Mouse (Mus musculus): ENCODE data around the gene Srm. TPM values are rescaled to one million over a fixed set of nuclear protein-coding genes. Genes with fewer than 3 reads are reported as not detected.

Gene Srm
- polyA plus RNA-seq, 1 experiment: 98.7 TPM

GRCm38 (mm10) chr4:148625756-148626622, 34.7 kb downstream of the Srm start:
- H3K36me3 ChIP-seq (ENCODE audit: control insufficient read depth, insufficient read depth, low read length): peaks cover 39% of the 10 kb centered on the region
- under 1% methylated on average over 57 of the region's 57 CpGs for WGBS
- H3K4me3 ChIP-seq (ENCODE audit: control insufficient read depth, insufficient read depth, low read length): peak overlapping the region; percentile 94
- peak; percentile 37 for DNase-seq
- H3K27ac ChIP-seq (ENCODE audit: control insufficient read depth, insufficient read depth, low read length): peak overlapping the region; percentile 87
- H3K27me3 ChIP-seq (ENCODE audit: control insufficient read depth, insufficient read depth, low read length): no peaks in the 10 kb centered on the region
- TF ChIP-seq CTCF (IDR thresholded peaks at IDR 0.05; ENCODE audit: borderline replicate concordance, control insufficient read depth, extremely low read depth, insufficient read depth, low read length, poor library complexity): no peak
- TF ChIP-seq POLR2A (IDR thresholded peaks at IDR 0.05; ENCODE audit: control insufficient read depth, extremely low read depth, insufficient read depth, low read length, poor library complexity): no peak
- peaks cover 6% of the 10 kb centered on the region for H3K4me1 ChIP-seq (replicated peaks; ENCODE audit: control insufficient read depth, insufficient read depth, low read length)

GRCm38 (mm10) chr4:148626623-148627185, 35.4 kb downstream of the Srm start, which contains the start of gene Tardbp:
Gene Tardbp (minus strand): TSS chr4:148627019.
- Histone ChIP-seq H3K4me1 (replicated peaks; ENCODE audit: control insufficient read depth, insufficient read depth, low read length) (peaks cover 6% of the 10 kb centered on the region), H3K27me3 (ENCODE audit: control insufficient read depth, insufficient read depth, low read length) (no peaks in the 10 kb centered on the region), H3K4me3 (ENCODE audit: control insufficient read depth, insufficient read depth, low read length) (peak within 1 kb of the TSS; percentile 94), H3K27ac (ENCODE audit: control insufficient read depth, insufficient read depth, low read length) (peak within 1 kb of the TSS; percentile 87), H3K36me3 (ENCODE audit: control insufficient read depth, insufficient read depth, low read length) (peaks cover 32% of the 10 kb centered on the region)
- peak; percentile 97 for TF ChIP-seq POLR2A (IDR thresholded peaks at IDR 0.05; ENCODE audit: control insufficient read depth, extremely low read depth, insufficient read depth, low read length, poor library complexity)
- TF ChIP-seq CTCF (IDR thresholded peaks at IDR 0.05; ENCODE audit: borderline replicate concordance, control insufficient read depth, extremely low read depth, insufficient read depth, low read length, poor library complexity): no peak
- under 1% methylated on average over 51 of the region's 51 CpGs for WGBS
- peak; percentile 97 for DNase-seq

GRCm38 (mm10) chr4:148627246-148627645, 35.9 kb downstream of the Srm start:
- H3K4me3 ChIP-seq (ENCODE audit: control insufficient read depth, insufficient read depth, low read length): no peak overlapping the region

GRCm38 (mm10) chr4:148632013-148632692, 40.9 kb downstream of the Srm start:
- no peak for DNase-seq
- TF ChIP-seq POLR2A (IDR thresholded peaks at IDR 0.05; ENCODE audit: control insufficient read depth, extremely low read depth, insufficient read depth, low read length, poor library complexity) (no peak), CTCF (IDR thresholded peaks at IDR 0.05; ENCODE audit: borderline replicate concordance, control insufficient read depth, extremely low read depth, insufficient read depth, low read length, poor library complexity) (no peak)
- Histone ChIP-seq H3K27ac (ENCODE audit: control insufficient read depth, insufficient read depth, low read length) (no peak overlapping the region), H3K4me1 (replicated peaks; ENCODE audit: control insufficient read depth, insufficient read depth, low read length) (no peaks in the 10 kb centered on the region; the same call in 1 of the 2 replicates), H3K27me3 (ENCODE audit: control insufficient read depth, insufficient read depth, low read length) (no peaks in the 10 kb centered on the region), H3K4me3 (ENCODE audit: control insufficient read depth, insufficient read depth, low read length) (no peak overlapping the region), H3K36me3 (ENCODE audit: control insufficient read depth, insufficient read depth, low read length) (no peaks in the 10 kb centered on the region)
- WGBS: 89% methylated on average over 3 of the region's 3 CpGs

More at GRCm38 (mm10) chr4:148627246-148627645, 35.9 kb downstream of the Srm start:
- peaks cover 26% of the 10 kb centered on the region for H3K36me3 ChIP-seq (ENCODE audit: control insufficient read depth, insufficient read depth, low read length)
- TF ChIP-seq CTCF (IDR thresholded peaks at IDR 0.05; ENCODE audit: borderline replicate concordance, control insufficient read depth, extremely low read depth, insufficient read depth, low read length, poor library complexity): no peak
- no peak for TF ChIP-seq POLR2A (IDR thresholded peaks at IDR 0.05; ENCODE audit: control insufficient read depth, extremely low read depth, insufficient read depth, low read length, poor library complexity)
- H3K4me1 ChIP-seq (replicated peaks; ENCODE audit: control insufficient read depth, insufficient read depth, low read length): peaks cover 6% of the 10 kb centered on the region
- H3K27ac ChIP-seq (ENCODE audit: control insufficient read depth, insufficient read depth, low read length): no peak overlapping the region
- DNase-seq: no peak
- 67% methylated on average over 3 of the region's 3 CpGs for WGBS
- no peaks in the 10 kb centered on the region for H3K27me3 ChIP-seq (ENCODE audit: control insufficient read depth, insufficient read depth, low read length)

GRCm38 (mm10) chr4:148633395-148634061, 42.2 kb downstream of the Srm start:
- H3K27ac ChIP-seq (ENCODE audit: control insufficient read depth, insufficient read depth, low read length): no peak overlapping the region
- WGBS: 42% methylated on average over 2 of the region's 2 CpGs
- peaks cover 6% of the 10 kb centered on the region for H3K4me1 ChIP-seq (replicated peaks; ENCODE audit: control insufficient read depth, insufficient read depth, low read length)

GRCm38 (mm10) chr4:148635309-148635708, 44.0 kb downstream of the Srm start:
- Histone ChIP-seq H3K27me3 (ENCODE audit: control insufficient read depth, insufficient read depth, low read length) (no peaks in the 10 kb centered on the region), H3K4me3 (ENCODE audit: control insufficient read depth, insufficient read depth, low read length) (no peak overlapping the region), H3K27ac (ENCODE audit: control insufficient read depth, insufficient read depth, low read length) (no peak overlapping the region), H3K4me1 (replicated peaks; ENCODE audit: control insufficient read depth, insufficient read depth, low read length) (peaks cover 6% of the 10 kb centered on the region), H3K36me3 (ENCODE audit: control insufficient read depth, insufficient read depth, low read length) (no peaks in the 10 kb centered on the region)
- no peak for TF ChIP-seq POLR2A (IDR thresholded peaks at IDR 0.05; ENCODE audit: control insufficient read depth, extremely low read depth, insufficient read depth, low read length, poor library complexity)
- no peak for DNase-seq
- WGBS: 89% methylated on average over 2 of the region's 2 CpGs

More at GRCm38 (mm10) chr4:148633395-148634061, 42.2 kb downstream of the Srm start:
- no peaks in the 10 kb centered on the region for H3K27me3 ChIP-seq (ENCODE audit: control insufficient read depth, insufficient read depth, low read length)
- H3K36me3 ChIP-seq (ENCODE audit: control insufficient read depth, insufficient read depth, low read length): no peaks in the 10 kb centered on the region
- no peak overlapping the region for H3K4me3 ChIP-seq (ENCODE audit: control insufficient read depth, insufficient read depth, low read length)
- DNase-seq: no peak
- TF ChIP-seq CTCF (IDR thresholded peaks at IDR 0.05; ENCODE audit: borderline replicate concordance, control insufficient read depth, extremely low read depth, insufficient read depth, low read length, poor library complexity): no peak
- TF ChIP-seq POLR2A (IDR thresholded peaks at IDR 0.05; ENCODE audit: control insufficient read depth, extremely low read depth, insufficient read depth, low read length, poor library complexity): no peak

Measured in thymus, adult 2 months (tissue).